Mouse (Mus musculus): ENCODE measurements around the gene Rpl27a. TPM values are rescaled to one million over a fixed set of nuclear protein-coding genes. Genes with fewer than 3 reads are reported as not detected.

Gene Rpl27a
- total RNA-seq, 2 experiments from 2014 or later: 130 to 132 TPM

- no peak for DNase-seq (ENCODE audit: low spot score in 2 of 2)
- intact Hi-C loops (cut with DNase I): no loop called here
Measured at GRCm38 (mm10) chr7:109559536-109559935, 40.6 kb downstream of the Rpl27a start.

- intact Hi-C loops (cut with DNase I): no loop called here
- no peak for DNase-seq (ENCODE audit: low spot score in 2 of 2)
Measured at GRCm38 (mm10) chr7:109561466-109562153, 42.7 kb downstream of the Rpl27a start.

GRCm38 (mm10) chr7:109562154-109562599, 43.2 kb downstream of the Rpl27a start:
- intact Hi-C loops (cut with DNase I): no loop called here
- DNase-seq (ENCODE audit: low spot score in 2 of 2): no peak

- intact Hi-C loops (cut with DNase I): no loop called here
- DNase-seq (ENCODE audit: low spot score in 2 of 2): no peak
Measured at GRCm38 (mm10) chr7:109562676-109563075, 43.7 kb downstream of the Rpl27a start.

- DNase-seq (ENCODE audit: low spot score in 2 of 2): no peak
- intact Hi-C loops (cut with DNase I): no loop called here
Measured at GRCm38 (mm10) chr7:109563775-109564362, 44.9 kb downstream of the Rpl27a start.

GRCm38 (mm10) chr7:109566327-109566726, 47.4 kb downstream of the Rpl27a start:
- DNase-seq (ENCODE audit: low spot score in 2 of 2): no peak
- intact Hi-C loops (cut with DNase I): no loop called here

- intact Hi-C loops (cut with DNase I): no loop called here
- DNase-seq (ENCODE audit: low spot score in 2 of 2): no peak
Measured at GRCm38 (mm10) chr7:109566841-109567768, 48.2 kb downstream of the Rpl27a start.

- intact Hi-C loops (cut with DNase I): no loop called here
- DNase-seq (ENCODE audit: low spot score in 2 of 2): no peak
Measured at GRCm38 (mm10) chr7:109568391-109568892, 49.5 kb downstream of the Rpl27a start.

Small RNAs within 50 kb of the gene (microRNA-seq; reads per million reads assigned to microRNA genes)
- gene Gm47284: not detected

Other genes with a start within 250 kb of the Rpl27a start
- under 1 TPM; 0.70 to 0.76 TPM for gene Stk33, start 80.1 kb upstream of the Rpl27a start, total RNA-seq (2021)
- gene Trim66, start 11.0 kb upstream of the Rpl27a start, total RNA-seq (2021): 10 to 100 TPM; 18.0 to 19.4 TPM
- gene St5, start 184.5 kb downstream of the Rpl27a start, total RNA-seq (2021): 10 to 100 TPM; 12.8 to 23.4 TPM
- 1 to 10 TPM; 5.2 to 5.7 TPM for gene Akip1, start 184.5 kb downstream of the Rpl27a start, total RNA-seq (2021)
- gene BC051019, start 204.7 kb downstream of the Rpl27a start, total RNA-seq (2021): not detected
- gene Ascl3, start 212.6 kb downstream of the Rpl27a start, total RNA-seq (2021): not detected
- gene Tmem9b, start 233.7 kb downstream of the Rpl27a start, total RNA-seq (2021): 10 to 100 TPM; 87.6 to 95.3 TPM